Mouse (Mus musculus) liver, adult 2 months (tissue): Measurements from ENCODE around the gene Gm37240.

ENCODE experiments used
- CTCF ChIP-seq: fragments of 200-500 bp; IDR thresholded peaks from 2 replicates; pipeline ENCODE4 v1.5.1; 2011; ENCODE audit warnings: low read depth, low read length, control low read depth
- POLR2A ChIP-seq: fragments of 200-500 bp; IDR thresholded peaks from 2 replicates; pipeline ENCODE4 v1.6.1; 2011; ENCODE audit warnings: low read length, control low read depth; ENCODE audit not compliant: insufficient read depth; ENCODE audit errors: extremely low read depth

GRCm38 (mm10) chr3:84753816-84754215 lies 1133.5 kb downstream of the Gm37240 start:
- TF ChIP-seq CTCF, result no peak
- no peak for TF ChIP-seq POLR2A
